Mouse (Mus musculus) lung, postnatal 0 days (tissue): ENCODE measurements around the gene Prr3. TPM values are rescaled to one million over a fixed set of nuclear protein-coding genes. Genes with fewer than 3 reads are reported as not detected.

ENCODE experiments used
- ATAC-seq: fragments of 200-750 bp; cut with Nextera tagmentation; 2 replicates; pipeline ENCODE4 v1.8.0; 2017; ENCODE audit warnings: moderate library complexity
- DNase-seq: peaks from one replicate; pipeline ENCODE4 v3.0.0-alpha.2; 2016; ENCODE audit warnings: low spot score
- H3K27ac ChIP-seq: fragments of 300-500 bp; sonication (generic); 2 replicates; pipeline ENCODE4 v1.5.1; 2014; ENCODE audit warnings: antibody characterized with exemption, mild to moderate bottlenecking, low read length, mixed read lengths
- H3K27me3 ChIP-seq: fragments of 300-500 bp; sonication (generic); replicated peaks from 2 replicates; pipeline ENCODE4 v1.6.1; 2014; ENCODE audit warnings: low read length, mixed read lengths; ENCODE audit not compliant: insufficient read depth
- H3K36me3 ChIP-seq: fragments of 300-500 bp; sonication (generic); 2 replicates; pipeline ENCODE4 v1.6.1; 2014; ENCODE audit warnings: low read length, mixed read lengths; ENCODE audit not compliant: insufficient read depth
- H3K4me1 ChIP-seq: fragments of 300-500 bp; sonication (generic); 2 replicates; pipeline ENCODE4 v1.6.1; 2014; ENCODE audit warnings: antibody characterized with exemption, low read depth, low read length, mixed read lengths; ENCODE audit not compliant: insufficient read depth
- H3K4me2 ChIP-seq: fragments of 300-500 bp; sonication (generic); replicated peaks from 2 replicates; pipeline ENCODE4 v1.6.1; 2014; ENCODE audit warnings: low read depth, mild to moderate bottlenecking, low read length, moderate library complexity, mixed read lengths
- H3K4me3 ChIP-seq: fragments of 300-500 bp; sonication (generic); 2 replicates; pipeline ENCODE4 v1.5.1; 2014; ENCODE audit warnings: low read depth, low read length
- H3K9ac ChIP-seq: fragments of 300-500 bp; sonication (generic); replicated peaks from 2 replicates; pipeline ENCODE4 v1.6.1; 2014; ENCODE audit warnings: low read depth, mild to moderate bottlenecking
- H3K9me3 ChIP-seq: fragments of 300-500 bp; sonication (generic); 2 replicates; pipeline ENCODE4 v1.6.1; 2016; ENCODE audit warnings: low read length, mixed read lengths
- CTCF ChIP-seq: IDR thresholded peaks from 2 replicates; pipeline ENCODE4 v1.5.1; 2016; ENCODE audit warnings: antibody characterized with exemption, mild to moderate bottlenecking
- EP300 ChIP-seq: IDR thresholded peaks from 2 replicates; pipeline ENCODE4 v1.6.1; 2016; ENCODE audit warnings: antibody characterized with exemption, mild to moderate bottlenecking, control low read depth
- WGBS: fragments of 180-500 bp; shearing (Covaris S2); extraction: QIAGEN DNeasy Blood & Tissue Kit; methylation state at CpG from one replicate; pipeline ENCODE4 v1.1.7; 2014; 5-methylcytosine and 5-hydroxymethylcytosine counted together
- polyA plus RNA-seq: library from polyadenylated mRNA; unstranded; fragments of >200 nt; fragmentation: Nextera tagmentation; extraction: Ambion mirVana; gene quantifications from 2 replicates; pipeline ENCODE4 v1.2.1, GENCODE M21; 2015

Prr3 gene
- polyA plus RNA-seq, 1 experiment from 2014 or later = 12.6 TPM

DNA sequence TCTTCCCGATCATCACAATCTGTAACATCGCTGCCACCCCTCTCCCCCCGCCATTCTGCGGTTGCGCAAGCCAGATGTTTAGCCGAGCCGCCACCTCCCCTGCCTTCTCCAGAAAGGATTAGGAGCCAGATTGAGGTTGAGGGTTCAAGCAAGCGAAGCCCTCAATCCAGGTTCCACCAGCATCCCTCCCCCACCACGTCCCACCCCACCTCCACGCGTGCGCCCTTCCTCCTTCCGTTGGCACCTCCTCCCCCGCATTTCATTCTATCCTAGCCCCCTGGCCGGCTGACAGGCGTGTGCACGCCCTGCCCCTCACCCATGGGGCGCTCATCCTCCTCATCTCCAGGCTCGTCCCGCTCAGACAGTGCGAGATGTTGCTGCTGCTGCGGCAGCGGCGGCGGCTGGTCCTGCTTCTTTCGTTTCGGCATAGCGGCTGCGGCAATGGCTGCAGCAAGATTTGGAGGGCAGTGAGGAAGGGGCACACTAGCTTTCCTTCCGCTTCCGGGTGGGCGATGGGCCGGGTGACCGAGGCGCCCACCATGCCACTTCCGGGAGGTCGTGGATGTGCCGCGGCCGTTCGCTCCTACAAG, 1.1 kb downstream of the Prr3 start:
- Histone ChIP-seq H3K27me3 (no peaks in the 10 kb centered on the region), H3K36me3 (peaks cover 10% of the 10 kb centered on the region; the same call in 1 of the 2 replicates), H3K4me1 (peaks cover 10% of the 10 kb centered on the region; the same call in 1 of the 2 replicates), H3K27ac (peak overlapping the region; percentile 93), H3K4me3 (peak overlapping the region; percentile 88), H3K9ac (peak overlapping the region; percentile 76), H3K4me2 (peak overlapping the region; percentile 88), H3K9me3 (no peaks in the 10 kb centered on the region)
- peak; percentile 27 for DNase-seq
- TF ChIP-seq EP300 (no peak), CTCF (peak; percentile 8; the same call in 1 of the 2 replicates)
- peak; percentile 66 for ATAC-seq
- under 1% methylated on average over 41 of the region's 41 CpGs for WGBS

DNA sequence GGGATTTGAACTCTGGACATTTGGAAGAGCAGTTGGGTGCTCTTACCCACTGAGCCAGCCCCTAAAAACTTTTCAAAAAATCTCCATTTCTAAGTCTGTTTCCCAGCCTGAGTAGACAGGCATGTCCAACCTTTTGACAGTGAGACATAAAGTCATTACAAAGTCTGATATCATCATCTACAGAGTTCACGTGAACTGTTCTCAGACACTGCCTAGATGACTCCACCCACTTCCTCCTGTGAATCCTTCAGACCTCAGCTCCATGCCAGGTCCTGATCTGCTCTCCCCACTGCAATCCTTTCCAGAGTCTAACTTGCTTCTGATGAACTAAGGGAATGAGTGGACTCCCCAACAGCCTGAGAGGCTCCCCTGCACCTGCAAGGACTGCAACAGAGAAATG, 7.9 kb downstream of the Prr3 start:
- no peak overlapping the region for H3K4me3 ChIP-seq
- no peaks in the 10 kb centered on the region for H3K9me3 ChIP-seq
- TF ChIP-seq EP300 (no peak), CTCF (no peak)
- WGBS = 47% methylated on average over 1 of the region's 1 CpGs
- H3K4me1 ChIP-seq = peaks cover 8% of the 10 kb centered on the region; the same call in 1 of the 2 replicates
- H3K27ac ChIP-seq = no peak overlapping the region
- H3K4me2 ChIP-seq = no peak overlapping the region
- H3K9ac ChIP-seq = no peak overlapping the region
- ATAC-seq (no peak), DNase-seq (peak; percentile 42)
- H3K36me3 ChIP-seq = no peaks in the 10 kb centered on the region
- H3K27me3 ChIP-seq = no peaks in the 10 kb centered on the region

DNA sequence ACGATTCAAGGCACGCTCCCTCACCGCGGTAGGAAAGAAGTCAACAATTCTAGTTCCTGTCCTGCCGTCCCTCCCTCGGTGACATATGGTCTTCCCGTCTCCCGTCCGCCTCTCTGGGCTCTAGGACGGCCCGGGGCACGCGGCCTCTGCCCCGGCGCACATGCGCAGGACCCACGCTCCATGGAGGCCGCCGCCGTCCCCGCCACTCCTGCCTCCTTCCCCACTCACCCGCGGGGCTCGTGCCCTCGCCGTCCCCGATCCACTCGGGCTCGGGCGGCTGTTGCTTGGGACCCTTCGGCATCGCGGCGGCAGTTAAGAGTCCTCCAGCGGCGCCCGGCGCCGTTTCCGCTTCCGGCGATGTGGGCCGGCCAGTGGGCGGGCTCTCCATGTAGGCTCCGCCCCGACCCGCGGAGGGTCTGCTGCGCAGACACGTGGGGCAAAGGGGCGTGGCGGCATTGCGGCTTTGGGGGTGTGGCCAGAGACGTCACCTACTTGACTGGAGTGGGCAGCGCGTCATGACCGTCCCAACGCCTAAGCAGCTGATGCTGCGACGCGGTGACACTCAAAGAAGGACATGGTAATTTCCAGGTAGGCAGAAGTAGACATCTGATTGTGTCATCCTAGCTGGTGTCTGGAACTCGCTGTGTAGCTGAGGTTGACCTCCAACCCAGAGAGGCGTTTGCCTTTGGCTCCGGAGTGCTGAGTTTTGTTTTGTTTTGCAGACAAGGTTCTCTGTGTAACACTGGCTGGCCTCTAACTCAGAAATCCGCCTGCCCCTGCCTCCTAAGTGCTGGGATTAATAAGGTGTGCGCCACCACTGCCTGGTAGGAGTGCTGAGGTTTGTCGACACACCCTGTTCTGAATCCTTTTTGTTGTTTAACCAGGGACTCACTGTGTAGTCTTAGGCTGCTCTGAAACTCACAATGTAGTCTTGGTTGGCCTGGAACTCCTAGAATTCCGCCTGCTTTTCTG, 10.3 kb downstream of the Prr3 start, which contains the start of gene Abcf1:
TSS of gene Abcf1 (minus strand) at position 344 of the 972 bp plus-strand sequence.
- H3K27ac ChIP-seq = peak within 1 kb of the TSS; percentile 83
- peak within 1 kb of the TSS; percentile 79 for H3K9ac ChIP-seq
- H3K9me3 ChIP-seq = no peaks in the 10 kb centered on the region
- no peaks in the 10 kb centered on the region for H3K36me3 ChIP-seq
- no peak for TF ChIP-seq CTCF
- TF ChIP-seq EP300 = 0 out of 2 replicates have a peak, but pooled peaks have one; percentile 23
- H3K4me3 ChIP-seq = peak within 1 kb of the TSS; percentile 87
- DNase-seq (peak; percentile 98), ATAC-seq (peak; percentile 98)
- H3K4me1 ChIP-seq = peaks cover 8% of the 10 kb centered on the region; the same call in 1 of the 2 replicates
- WGBS = under 1% methylated on average over 63 of the region's 68 CpGs
- no peaks in the 10 kb centered on the region for H3K27me3 ChIP-seq
- peak within 1 kb of the TSS; percentile 81 for H3K4me2 ChIP-seq

DNA sequence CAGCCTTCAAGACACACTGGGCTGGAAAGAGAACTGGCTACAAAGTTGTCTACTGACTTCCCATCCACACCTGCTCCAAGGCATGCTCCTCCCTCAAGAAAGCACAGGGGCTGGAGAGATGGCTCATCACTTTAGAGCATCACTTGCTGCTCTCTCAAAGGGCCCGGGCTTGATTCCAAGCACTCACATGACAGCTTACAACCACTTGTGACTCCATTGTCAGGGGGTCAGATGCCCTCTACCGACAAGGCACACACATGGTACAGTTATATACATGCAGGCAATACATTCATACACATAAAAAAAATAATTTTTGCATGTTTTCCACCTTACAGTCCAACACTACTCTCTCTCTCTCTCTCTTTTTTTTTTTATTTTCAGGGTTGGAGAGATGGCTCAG, 12.4 kb downstream of the Prr3 start:
- H3K9me3 ChIP-seq = no peaks in the 10 kb centered on the region
- DNase-seq (no peak), ATAC-seq (no peak)
- H3K27me3 ChIP-seq = no peaks in the 10 kb centered on the region
- no peak for TF ChIP-seq EP300
- no peak for TF ChIP-seq CTCF
- H3K9ac ChIP-seq = no peak overlapping the region
- H3K27ac ChIP-seq = no peak overlapping the region
- peaks cover 11% of the 10 kb centered on the region; the same call in 1 of the 2 replicates for H3K36me3 ChIP-seq
- no peak overlapping the region for H3K4me2 ChIP-seq
- WGBS = 88% methylated on average over 2 of the region's 2 CpGs
- H3K4me1 ChIP-seq = peaks cover 8% of the 10 kb centered on the region; the same call in 1 of the 2 replicates
- H3K4me3 ChIP-seq = no peak overlapping the region

DNA sequence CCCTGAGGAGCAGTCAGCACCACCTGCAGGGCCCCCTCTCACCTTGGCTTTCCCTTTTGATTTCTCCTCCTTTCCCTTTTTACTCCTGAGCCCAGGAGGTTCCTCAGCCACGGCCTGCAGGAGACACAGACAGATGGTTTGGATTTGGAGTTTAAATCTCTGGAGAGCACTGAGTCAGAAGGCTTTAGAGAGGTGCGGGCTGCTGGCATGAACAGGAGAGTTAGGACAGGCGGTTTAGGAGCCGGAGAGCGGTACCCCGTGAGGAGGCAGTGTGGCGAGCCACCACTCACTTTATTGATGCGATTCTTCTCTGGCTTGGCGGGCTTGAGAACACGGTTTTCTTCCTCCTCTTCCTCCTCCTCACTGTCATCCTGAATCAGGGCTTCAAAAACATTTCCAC, 16.8 kb downstream of the Prr3 start:
- Histone ChIP-seq H3K4me1 (no peaks in the 10 kb centered on the region), H3K9ac (no peak overlapping the region), H3K4me2 (no peak overlapping the region), H3K9me3 (no peaks in the 10 kb centered on the region), H3K27me3 (no peaks in the 10 kb centered on the region), H3K27ac (no peak overlapping the region), H3K4me3 (no peak overlapping the region), H3K36me3 (peaks cover 44% of the 10 kb centered on the region; the same call in 1 of the 2 replicates)
- 86% methylated on average over 10 of the region's 10 CpGs for WGBS
- DNase-seq (no peak), ATAC-seq (no peak)
- TF ChIP-seq CTCF (no peak), EP300 (no peak)

DNA sequence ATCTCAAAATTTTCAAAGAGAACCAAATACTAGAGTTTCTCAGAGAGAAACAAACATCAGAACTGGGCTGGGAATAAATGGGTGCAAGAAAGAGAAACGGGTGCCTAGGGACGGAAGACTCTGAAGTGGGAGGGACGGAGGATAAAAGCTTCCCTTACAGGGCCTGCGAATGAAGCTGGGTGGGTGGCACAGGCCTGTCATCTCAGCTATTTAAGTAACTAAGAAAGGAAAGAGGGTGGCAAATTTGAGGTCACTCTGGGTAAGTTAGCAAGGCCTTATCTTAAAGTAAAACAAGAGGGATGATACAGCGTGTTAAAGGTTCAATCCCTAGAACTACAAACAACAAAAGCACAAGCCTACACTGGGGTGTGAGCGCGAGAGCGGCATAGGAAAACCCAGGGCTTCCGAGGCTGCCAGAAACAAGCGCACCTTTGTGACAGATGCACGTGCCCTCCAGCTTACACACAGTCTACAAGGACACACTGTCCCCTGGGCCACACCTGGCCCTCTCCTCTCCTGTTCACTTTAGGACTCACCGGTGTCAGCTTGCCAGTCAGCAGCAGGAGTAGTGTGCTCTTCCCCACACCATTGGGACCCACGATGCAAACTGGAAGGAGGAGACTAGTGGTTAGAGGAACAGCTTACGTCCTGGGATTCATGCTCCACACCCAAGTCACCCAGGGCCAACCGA, 21.4 kb downstream of the Prr3 start:
- ATAC-seq (no peak), DNase-seq (no peak)
- 95% methylated on average over 15 of the region's 15 CpGs for WGBS
- Histone ChIP-seq H3K9me3 (no peaks in the 10 kb centered on the region), H3K36me3 (peaks cover 66% of the 10 kb centered on the region), H3K4me2 (no peak overlapping the region), H3K9ac (no peak overlapping the region), H3K27me3 (no peaks in the 10 kb centered on the region), H3K4me3 (no peak overlapping the region), H3K27ac (no peak overlapping the region), H3K4me1 (no peaks in the 10 kb centered on the region)
- TF ChIP-seq CTCF (no peak), EP300 (no peak)
